Mouse (Mus musculus): ENCODE results near the gene Ppp1r12c. TPM values are rescaled to one million over a fixed set of nuclear protein-coding genes. Genes with fewer than 3 reads are reported as not detected.

Gene Ppp1r12c
- total and polyA plus RNA-seq, 2 experiments: 21.8 to 22.2 TPM

DNA sequence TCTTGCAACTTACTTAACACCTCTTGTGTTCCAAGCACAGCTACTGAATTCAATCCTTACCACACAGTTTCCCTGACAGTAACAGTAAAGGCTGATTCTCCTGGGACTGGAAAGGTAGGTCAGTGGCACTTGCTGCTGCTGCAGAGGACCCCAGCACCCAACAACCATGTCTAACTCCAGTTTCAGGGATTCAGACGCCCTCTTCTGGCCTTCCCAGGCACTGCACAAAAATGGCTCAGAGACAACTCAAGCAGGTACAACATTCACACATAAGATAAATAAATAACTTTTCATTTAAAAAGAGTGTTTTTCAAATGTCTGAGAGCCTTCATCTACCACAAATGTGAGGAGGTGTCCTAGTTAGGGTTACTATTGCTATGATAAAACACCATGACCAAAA, 54.3 kb downstream of the Ppp1r12c start:
- DNase-seq (ENCODE audit: extremely low read depth, low read depth, low spot score): no peak
- Histone ChIP-seq H3K27ac (replicated peaks; ENCODE audit: insufficient read depth, low read depth, low read length) (no peak overlapping the region), H3K4me1 (ENCODE audit: control insufficient read depth, insufficient read depth, low read length) (peaks cover 2% of the 10 kb centered on the region; the same call in 1 of the 2 replicates), H3K27me3 (ENCODE audit: control insufficient read depth, insufficient read depth, low read length) (no peaks in the 10 kb centered on the region), H3K36me3 (ENCODE audit: control insufficient read depth, insufficient read depth, low read length) (peaks cover 5% of the 10 kb centered on the region), H3K9ac (ENCODE audit: low read depth, low read length) (no peak overlapping the region), H3K79me2 (ENCODE audit: control insufficient read depth, insufficient read depth, low read length) (no peaks in the 10 kb centered on the region; the same call in 1 of the 2 replicates), H3K4me3 (ENCODE audit: insufficient read depth, low read depth, low read length) (no peak overlapping the region)
- TF ChIP-seq CTCF (IDR thresholded peaks at IDR 0.05; ENCODE audit: low read depth, low read length) (peak; percentile 41; the same call in 1 of the 2 replicates), POLR2A (IDR thresholded peaks at IDR 0.05; ENCODE audit: extremely low read depth, insufficient read depth, low read length) (no peak)
- WGBS: 21% methylated on average over 1 of the region's 1 CpGs

DNA sequence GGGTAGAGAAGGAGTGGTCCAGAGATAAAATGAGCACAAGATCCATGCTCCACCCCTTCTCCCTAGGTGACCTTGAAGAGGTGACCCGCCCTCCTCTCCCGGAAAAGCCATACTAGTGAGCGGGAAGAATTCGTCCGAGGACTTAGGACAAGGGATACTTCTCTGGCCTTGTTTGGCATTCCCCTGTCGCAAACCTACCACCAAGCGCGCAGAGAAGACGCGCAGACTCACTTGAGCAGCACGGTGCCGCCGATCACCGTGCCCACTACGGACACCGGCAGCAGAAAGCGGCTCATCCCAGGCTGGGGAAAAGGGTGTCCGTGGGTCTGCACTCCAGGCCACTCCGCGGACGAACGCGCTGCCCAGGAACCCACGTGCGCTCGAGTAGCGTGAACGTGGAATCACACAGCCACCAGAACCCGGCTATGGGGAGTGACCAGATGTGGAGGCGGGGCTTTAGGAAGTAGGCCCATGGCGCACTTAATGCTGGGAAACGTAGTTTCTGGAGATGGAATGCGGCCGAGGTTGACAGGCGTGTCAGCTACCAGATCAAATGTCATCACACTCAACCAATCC, 56.2 kb downstream of the Ppp1r12c start, which contains the start of gene Rdh13:
TSS of gene Rdh13 (minus strand) at position 434 of the 576 bp plus-strand sequence.
- no peaks in the 10 kb centered on the region for H3K27me3 ChIP-seq (ENCODE audit: control insufficient read depth, insufficient read depth, low read length)
- peaks cover 11% of the 10 kb centered on the region for H3K36me3 ChIP-seq (ENCODE audit: control insufficient read depth, insufficient read depth, low read length)
- WGBS: under 1% methylated on average over 35 of the region's 35 CpGs
- TF ChIP-seq CTCF (IDR thresholded peaks at IDR 0.05; ENCODE audit: low read depth, low read length) (no peak), POLR2A (IDR thresholded peaks at IDR 0.05; ENCODE audit: extremely low read depth, insufficient read depth, low read length) (0 out of 2 replicates have a peak, but pooled peaks have one; percentile 14)
- H3K4me1 ChIP-seq (ENCODE audit: control insufficient read depth, insufficient read depth, low read length): peaks cover 2% of the 10 kb centered on the region; the same call in 1 of the 2 replicates
- H3K27ac ChIP-seq (replicated peaks; ENCODE audit: insufficient read depth, low read depth, low read length): peak within 1 kb of the TSS; percentile 76
- no peaks in the 10 kb centered on the region; the same call in 1 of the 2 replicates for H3K79me2 ChIP-seq (ENCODE audit: control insufficient read depth, insufficient read depth, low read length)
- H3K9ac ChIP-seq (ENCODE audit: low read depth, low read length): peak within 1 kb of the TSS; percentile 90
- H3K4me3 ChIP-seq (ENCODE audit: insufficient read depth, low read depth, low read length): peak within 1 kb of the TSS; percentile 90
- DNase-seq (ENCODE audit: extremely low read depth, low read depth, low spot score): peak; percentile 95

DNA sequence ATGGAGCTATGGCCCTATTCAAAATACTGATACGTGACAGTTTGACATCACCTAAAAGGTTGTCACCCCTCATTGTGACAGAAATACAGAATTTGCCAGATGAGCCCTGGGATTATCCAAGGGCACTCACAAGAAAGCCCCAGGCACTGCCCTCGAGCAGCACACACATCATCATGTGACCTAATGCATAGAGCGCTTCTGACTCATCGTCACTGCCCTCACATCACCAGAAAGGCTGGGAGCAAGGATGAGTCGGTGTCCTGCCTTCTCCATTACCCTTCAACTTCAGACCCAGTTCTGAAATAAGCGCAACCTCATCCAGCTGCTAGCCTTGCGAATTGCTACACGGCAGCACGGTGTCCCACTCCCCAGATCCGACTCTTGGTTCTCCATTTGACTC, 60.9 kb downstream of the Ppp1r12c start:
- no peak for DNase-seq (ENCODE audit: extremely low read depth, low read depth, low spot score)
- no peak overlapping the region for H3K4me3 ChIP-seq (ENCODE audit: insufficient read depth, low read depth, low read length)
- TF ChIP-seq POLR2A (IDR thresholded peaks at IDR 0.05; ENCODE audit: extremely low read depth, insufficient read depth, low read length): no peak
- TF ChIP-seq CTCF (IDR thresholded peaks at IDR 0.05; ENCODE audit: low read depth, low read length): no peak
- H3K79me2 ChIP-seq (ENCODE audit: control insufficient read depth, insufficient read depth, low read length): no peaks in the 10 kb centered on the region; the same call in 1 of the 2 replicates
- H3K36me3 ChIP-seq (ENCODE audit: control insufficient read depth, insufficient read depth, low read length): peaks cover 18% of the 10 kb centered on the region
- WGBS: 90% methylated on average over 10 of the region's 10 CpGs
- no peak overlapping the region for H3K9ac ChIP-seq (ENCODE audit: low read depth, low read length)
- H3K27ac ChIP-seq (replicated peaks; ENCODE audit: insufficient read depth, low read depth, low read length): no peak overlapping the region
- peaks cover 2% of the 10 kb centered on the region; the same call in 1 of the 2 replicates for H3K4me1 ChIP-seq (ENCODE audit: control insufficient read depth, insufficient read depth, low read length)
- H3K27me3 ChIP-seq (ENCODE audit: control insufficient read depth, insufficient read depth, low read length): no peaks in the 10 kb centered on the region

DNA sequence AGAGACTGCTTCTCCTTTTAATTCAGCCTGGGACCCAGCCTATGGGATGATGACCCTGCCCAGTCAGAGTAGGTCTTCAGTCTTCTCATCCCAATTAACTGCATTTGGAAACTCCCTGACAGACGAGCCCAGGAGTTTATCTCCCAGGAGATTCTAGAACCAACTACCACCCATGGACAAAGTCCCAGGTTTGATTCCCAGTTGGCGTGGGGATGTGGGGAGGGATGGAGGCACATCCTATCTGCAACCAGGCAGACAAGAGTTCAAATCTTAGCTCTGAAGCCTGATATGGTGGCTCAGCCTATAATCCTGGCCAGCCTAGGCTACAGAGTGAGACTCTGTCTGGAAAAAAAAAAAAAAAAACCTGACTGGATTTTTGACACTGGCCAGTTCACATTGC, 63.8 kb downstream of the Ppp1r12c start:
- no peak overlapping the region for H3K27ac ChIP-seq (replicated peaks; ENCODE audit: insufficient read depth, low read depth, low read length)
- no peaks in the 10 kb centered on the region for H3K27me3 ChIP-seq (ENCODE audit: control insufficient read depth, insufficient read depth, low read length)
- 87% methylated on average over 2 of the region's 2 CpGs for WGBS
- no peak overlapping the region for H3K9ac ChIP-seq (ENCODE audit: low read depth, low read length)
- no peaks in the 10 kb centered on the region for H3K79me2 ChIP-seq (ENCODE audit: control insufficient read depth, insufficient read depth, low read length)
- H3K4me3 ChIP-seq (ENCODE audit: insufficient read depth, low read depth, low read length): no peak overlapping the region
- TF ChIP-seq POLR2A (IDR thresholded peaks at IDR 0.05; ENCODE audit: extremely low read depth, insufficient read depth, low read length): no peak
- TF ChIP-seq CTCF (IDR thresholded peaks at IDR 0.05; ENCODE audit: low read depth, low read length): no peak
- no peak for DNase-seq (ENCODE audit: extremely low read depth, low read depth, low spot score)
- no peaks in the 10 kb centered on the region for H3K4me1 ChIP-seq (ENCODE audit: control insufficient read depth, insufficient read depth, low read length)
- peaks cover 29% of the 10 kb centered on the region for H3K36me3 ChIP-seq (ENCODE audit: control insufficient read depth, insufficient read depth, low read length)

DNA sequence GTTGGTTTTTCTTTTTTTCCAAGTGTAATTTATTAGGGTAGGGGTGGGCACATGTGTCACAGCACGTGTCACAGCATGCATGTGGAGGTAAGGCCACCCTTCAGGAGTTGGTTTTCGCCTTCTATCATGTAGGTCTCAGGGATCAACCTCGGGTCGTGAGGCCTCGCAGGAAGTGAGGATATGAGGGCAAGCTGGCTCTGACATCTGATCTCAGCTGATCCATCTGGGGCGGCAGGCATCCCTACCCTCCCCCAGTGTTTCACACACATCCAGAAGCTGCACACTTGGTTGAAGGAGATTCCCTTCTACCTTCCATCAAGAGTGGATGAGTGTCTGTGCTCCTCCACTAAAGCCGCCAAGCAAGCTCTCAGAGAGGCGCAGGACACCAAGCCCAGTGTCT, 69.5 kb downstream of the Ppp1r12c start:
- Histone ChIP-seq H3K27me3 (ENCODE audit: control insufficient read depth, insufficient read depth, low read length) (no peaks in the 10 kb centered on the region), H3K36me3 (ENCODE audit: control insufficient read depth, insufficient read depth, low read length) (peaks cover 27% of the 10 kb centered on the region), H3K79me2 (ENCODE audit: control insufficient read depth, insufficient read depth, low read length) (no peaks in the 10 kb centered on the region), H3K4me3 (ENCODE audit: insufficient read depth, low read depth, low read length) (no peak overlapping the region), H3K27ac (replicated peaks; ENCODE audit: insufficient read depth, low read depth, low read length) (no peak overlapping the region), H3K9ac (ENCODE audit: low read depth, low read length) (no peak overlapping the region), H3K4me1 (ENCODE audit: control insufficient read depth, insufficient read depth, low read length) (no peaks in the 10 kb centered on the region)
- 90% methylated on average over 8 of the region's 8 CpGs for WGBS
- no peak for DNase-seq (ENCODE audit: extremely low read depth, low read depth, low spot score)
- TF ChIP-seq POLR2A (IDR thresholded peaks at IDR 0.05; ENCODE audit: extremely low read depth, insufficient read depth, low read length): no peak
- no peak for TF ChIP-seq CTCF (IDR thresholded peaks at IDR 0.05; ENCODE audit: low read depth, low read length)

DNA sequence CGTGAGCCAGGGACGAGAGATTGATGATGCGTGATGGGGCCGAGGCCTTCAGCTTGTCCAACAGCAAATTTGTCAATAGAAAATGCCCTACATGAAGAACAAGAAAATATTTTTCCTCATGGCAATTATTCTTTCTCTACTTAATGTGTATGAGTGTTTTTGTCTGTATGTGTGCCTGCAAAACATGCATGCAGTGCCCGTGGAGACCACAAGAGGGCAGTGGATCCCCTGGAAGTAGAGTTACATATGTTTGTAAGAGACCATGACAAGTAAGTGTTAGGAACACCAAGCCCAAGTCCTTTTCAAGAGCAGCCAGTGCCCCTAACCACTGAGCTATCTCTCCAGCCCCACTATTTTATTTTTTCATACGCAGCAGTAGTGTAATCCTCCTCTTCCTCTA, 69.9 kb downstream of the Ppp1r12c start:
- Histone ChIP-seq H3K27me3 (ENCODE audit: control insufficient read depth, insufficient read depth, low read length) (no peaks in the 10 kb centered on the region), H3K4me1 (ENCODE audit: control insufficient read depth, insufficient read depth, low read length) (no peaks in the 10 kb centered on the region), H3K79me2 (ENCODE audit: control insufficient read depth, insufficient read depth, low read length) (no peaks in the 10 kb centered on the region), H3K9ac (ENCODE audit: low read depth, low read length) (no peak overlapping the region), H3K36me3 (ENCODE audit: control insufficient read depth, insufficient read depth, low read length) (peaks cover 27% of the 10 kb centered on the region), H3K4me3 (ENCODE audit: insufficient read depth, low read depth, low read length) (no peak overlapping the region), H3K27ac (replicated peaks; ENCODE audit: insufficient read depth, low read depth, low read length) (no peak overlapping the region)
- peak; percentile 50 for DNase-seq (ENCODE audit: extremely low read depth, low read depth, low spot score)
- 84% methylated on average over 6 of the region's 6 CpGs for WGBS
- TF ChIP-seq CTCF (IDR thresholded peaks at IDR 0.05; ENCODE audit: low read depth, low read length) (peak; percentile 77), POLR2A (IDR thresholded peaks at IDR 0.05; ENCODE audit: extremely low read depth, insufficient read depth, low read length) (no peak)

Other genes with a start within 250 kb of the Ppp1r12c start
- gene Ncr1, start 164.0 kb downstream of the Ppp1r12c start, total RNA-seq (2014; rRNA removed): 0.27 and 0.46 TPM in 2 replicates
- gene Ncr1, start 164.0 kb downstream of the Ppp1r12c start, polyA plus RNA-seq (2012; rRNA removed): 0.06 and 0.10 TPM in 2 replicates
- 0.07 TPM in 1 of 2 replicates, not detected in the other for gene Gp6, start 103.9 kb downstream of the Ppp1r12c start, total RNA-seq (2014; rRNA removed)
- not detected in 2 replicates for gene Gp6, start 103.9 kb downstream of the Ppp1r12c start, polyA plus RNA-seq (2012; rRNA removed)
- 5.5 and 6.5 TPM in 2 replicates for gene Rdh13, start 56.0 kb downstream of the Ppp1r12c start, total RNA-seq (2014; rRNA removed)
- gene Rdh13, start 56.0 kb downstream of the Ppp1r12c start, polyA plus RNA-seq (2012; rRNA removed): 6.5 and 6.8 TPM in 2 replicates
- gene Eps8l1, start 41.0 kb downstream of the Ppp1r12c start, total RNA-seq (2014; rRNA removed): 2.9 and 6.5 TPM in 2 replicates
- 0.05 and 1.4 TPM in 2 replicates for gene Eps8l1, start 41.0 kb downstream of the Ppp1r12c start, polyA plus RNA-seq (2012; rRNA removed)
- gene Tnnt1, start 14.7 kb upstream of the Ppp1r12c start, total RNA-seq (2014; rRNA removed): 1.2 and 2.9 TPM in 2 replicates
- 0.20 and 0.61 TPM in 2 replicates for gene Tnnt1, start 14.7 kb upstream of the Ppp1r12c start, polyA plus RNA-seq (2012; rRNA removed)
- gene Tnni3, start 22.5 kb upstream of the Ppp1r12c start, total RNA-seq (2014; rRNA removed): 0.54 TPM in 1 of 2 replicates, not detected in the other
- gene Tnni3, start 22.5 kb upstream of the Ppp1r12c start, polyA plus RNA-seq (2012; rRNA removed): 0.76 and 0.82 TPM in 2 replicates
- gene Dnaaf3, start 30.8 kb upstream of the Ppp1r12c start, total RNA-seq (2014; rRNA removed): 0.09 TPM in 1 of 2 replicates, not detected in the other
- gene Dnaaf3, start 30.8 kb upstream of the Ppp1r12c start, polyA plus RNA-seq (2012; rRNA removed): 0.24 and 0.44 TPM in 2 replicates
- not detected in 2 replicates for gene Syt5, start 45.9 kb upstream of the Ppp1r12c start, total RNA-seq (2014; rRNA removed)
- not detected in 2 replicates for gene Syt5, start 45.9 kb upstream of the Ppp1r12c start, polyA plus RNA-seq (2012; rRNA removed)
- gene Ptprh, start 102.4 kb upstream of the Ppp1r12c start, total RNA-seq (2014; rRNA removed): 0.18 TPM in 1 of 2 replicates, not detected in the other
- not detected in 2 replicates for gene Ptprh, start 102.4 kb upstream of the Ppp1r12c start, polyA plus RNA-seq (2012; rRNA removed)
- gene Tmem86b, start 129.7 kb upstream of the Ppp1r12c start, total RNA-seq (2014; rRNA removed): 39.5 and 55.7 TPM in 2 replicates
- gene Tmem86b, start 129.7 kb upstream of the Ppp1r12c start, polyA plus RNA-seq (2012; rRNA removed): 404 and 475 TPM in 2 replicates
- 47.6 and 54.2 TPM in 2 replicates for gene Ppp6r1, start 157.3 kb upstream of the Ppp1r12c start, total RNA-seq (2014; rRNA removed)
- gene Ppp6r1, start 157.3 kb upstream of the Ppp1r12c start, polyA plus RNA-seq (2012; rRNA removed): 77.5 and 79.2 TPM in 2 replicates
- 18.2 and 25.5 TPM in 2 replicates for gene Hspbp1, start 183.4 kb upstream of the Ppp1r12c start, total RNA-seq (2014; rRNA removed)
- 27.3 and 30.6 TPM in 2 replicates for gene Hspbp1, start 183.4 kb upstream of the Ppp1r12c start, polyA plus RNA-seq (2012; rRNA removed)
- 0.07 and 0.09 TPM in 2 replicates for gene Brsk1, start 188.9 kb upstream of the Ppp1r12c start, total RNA-seq (2014; rRNA removed)
- 0.27 and 0.40 TPM in 2 replicates for gene Brsk1, start 188.9 kb upstream of the Ppp1r12c start, polyA plus RNA-seq (2012; rRNA removed)
- 0.07 and 0.28 TPM in 2 replicates for gene Tmem150b, start 223.6 kb upstream of the Ppp1r12c start, total RNA-seq (2014; rRNA removed)
- 0.19 and 0.44 TPM in 2 replicates for gene Tmem150b, start 223.6 kb upstream of the Ppp1r12c start, polyA plus RNA-seq (2012; rRNA removed)
- 7.8 and 9.5 TPM in 2 replicates for gene Kmt5c, start 238.4 kb upstream of the Ppp1r12c start, total RNA-seq (2014; rRNA removed)
- 23.5 and 35.1 TPM in 2 replicates for gene Kmt5c, start 238.4 kb upstream of the Ppp1r12c start, polyA plus RNA-seq (2012; rRNA removed)